Mouse (Mus musculus) embryonic facial prominence, embryonic 11.5 days (tissue): ENCODE data around the gene Taar5. TPM values are rescaled to one million over a fixed set of nuclear protein-coding genes. Genes with fewer than 3 reads are reported as not detected.

Experiments
- ATAC-seq: fragments of 200-750 bp; cut with Nextera tagmentation; replicated peaks from 2 replicates; pipeline ENCODE4 v1.8.0; 2017; ENCODE audit warnings: low read depth; ENCODE audit not compliant: insufficient number of reproducible peaks, low FRiP score, low TSS enrichment
- DNase-seq: peaks from one replicate; pipeline ENCODE4 v3.0.0-alpha.2; 2015; ENCODE audit warnings: low spot score
- H3K27ac ChIP-seq: fragments of 300-500 bp; sonication (generic); replicated peaks from 2 replicates; pipeline ENCODE4 v1.5.1; 2014; ENCODE audit warnings: mild to moderate bottlenecking, low read depth, low read length, control low read depth
- H3K27me3 ChIP-seq: fragments of 300-500 bp; sonication (generic); 2 replicates; pipeline ENCODE4 v1.6.1; 2014; ENCODE audit warnings: mild to moderate bottlenecking, low read length, moderate library complexity, mixed read lengths; ENCODE audit not compliant: control insufficient read depth, insufficient read depth
- H3K36me3 ChIP-seq: fragments of 300-500 bp; sonication (generic); replicated peaks from 2 replicates; pipeline ENCODE4 v1.6.1; 2014; ENCODE audit warnings: low read depth, mild to moderate bottlenecking, low read length, moderate library complexity, mixed read lengths; ENCODE audit not compliant: control insufficient read depth, insufficient read depth
- H3K4me1 ChIP-seq: fragments of 300-500 bp; sonication (generic); 2 replicates; pipeline ENCODE4 v1.6.1; 2014; ENCODE audit warnings: low read length, mixed read lengths; ENCODE audit not compliant: control insufficient read depth, insufficient read depth
- H3K4me2 ChIP-seq: fragments of 300-500 bp; sonication (generic); 2 replicates; pipeline ENCODE4 v1.6.1; 2014; ENCODE audit warnings: low read depth, mild to moderate bottlenecking, control low read depth, low read length, moderate library complexity
- H3K4me3 ChIP-seq: fragments of 300-500 bp; sonication (generic); 2 replicates; pipeline ENCODE4 v1.5.1; 2014; ENCODE audit warnings: low read depth, low read length, control low read depth
- H3K9ac ChIP-seq: fragments of 300-500 bp; sonication (generic); replicated peaks from 2 replicates; pipeline ENCODE4 v1.6.1; 2014; ENCODE audit warnings: mild to moderate bottlenecking, control low read depth, low read length
- H3K9me3 ChIP-seq: fragments of 300-500 bp; sonication (generic); replicated peaks from 2 replicates; pipeline ENCODE4 v1.6.1; 2016; ENCODE audit warnings: mild to moderate bottlenecking, low read length, inconsistent platforms, mixed read lengths; ENCODE audit not compliant: control insufficient read depth
- WGBS: fragments of 180-500 bp; shearing (Covaris S2); extraction: QIAGEN DNeasy Blood & Tissue Kit; methylation state at CpG from one replicate; pipeline ENCODE4 v1.1.7; 2014; 5-methylcytosine and 5-hydroxymethylcytosine counted together
- polyA plus RNA-seq: library from polyadenylated mRNA; unstranded; fragments of >200 nt; fragmentation: Nextera tagmentation; extraction: Ambion mirVana; gene quantifications from 2 replicates; pipeline ENCODE4 v1.2.1, GENCODE M21; 2014

Taar5 gene
- polyA plus RNA-seq: not detected in 2 replicates

DNA sequence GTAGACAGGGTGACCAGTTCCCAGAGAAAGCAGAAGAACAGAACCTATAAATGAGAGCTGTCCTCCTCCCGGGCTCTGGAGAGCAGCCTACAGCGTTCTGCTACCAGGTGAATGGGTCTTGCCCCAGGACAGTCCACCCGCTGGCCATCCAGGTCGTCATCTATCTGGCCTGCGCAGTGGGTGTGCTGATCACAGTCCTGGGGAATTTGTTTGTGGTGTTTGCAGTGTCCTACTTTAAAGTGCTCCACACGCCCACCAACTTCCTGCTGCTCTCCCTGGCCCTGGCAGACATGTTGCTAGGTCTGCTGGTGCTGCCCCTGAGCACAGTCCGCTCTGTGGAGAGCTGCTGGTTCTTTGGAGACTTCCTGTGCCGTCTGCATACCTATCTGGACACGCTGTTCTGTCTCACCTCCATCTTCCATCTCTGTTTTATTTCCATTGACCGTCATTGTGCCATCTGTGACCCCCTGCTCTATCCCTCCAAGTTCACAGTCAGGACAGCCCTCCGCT lies at the start of gene Taar5:
Taar5 (plus strand) TSS at position 51 of the 510 bp plus-strand sequence.
- no peak within 1 kb of the TSS for H3K4me3 ChIP-seq
- no peaks in the 10 kb centered on the region for H3K9me3 ChIP-seq
- no peaks in the 10 kb centered on the region for H3K36me3 ChIP-seq
- ATAC-seq (no peak), DNase-seq (no peak)
- no peak within 1 kb of the TSS for H3K9ac ChIP-seq
- WGBS: 89% methylated on average over 11 of the region's 11 CpGs
- no peak within 1 kb of the TSS for H3K4me2 ChIP-seq
- H3K4me1 ChIP-seq: no peaks in the 10 kb centered on the region
- H3K27me3 ChIP-seq: no peaks in the 10 kb centered on the region
- H3K27ac ChIP-seq: no peak within 1 kb of the TSS

DNA sequence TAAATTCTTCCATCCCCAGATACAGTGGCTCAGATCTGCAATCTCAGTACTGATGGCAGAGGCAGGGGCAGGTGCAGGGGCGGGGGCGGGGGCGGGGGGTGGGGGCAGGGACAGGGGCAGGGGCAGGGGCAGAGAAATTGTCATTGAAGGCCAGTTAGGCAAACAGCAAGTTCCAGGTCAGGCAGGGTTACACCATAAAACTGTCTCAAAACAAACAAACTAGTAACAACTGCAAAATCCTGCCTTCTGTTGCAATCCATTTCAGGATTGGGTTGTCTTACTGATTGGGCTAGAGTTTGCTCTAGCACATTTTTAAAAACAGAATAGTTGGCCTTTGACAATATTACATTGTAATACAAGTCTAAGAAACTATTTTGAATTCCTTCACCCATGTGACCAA lies 48.0 kb upstream of the Taar5 start:
- 70% methylated on average over 3 of the region's 3 CpGs for WGBS
- no peak overlapping the region for H3K4me3 ChIP-seq
- H3K9ac ChIP-seq: no peak overlapping the region
- H3K36me3 ChIP-seq: no peaks in the 10 kb centered on the region
- no peak overlapping the region for H3K27ac ChIP-seq
- DNase-seq: no peak
- no peaks in the 10 kb centered on the region for H3K27me3 ChIP-seq
- H3K4me2 ChIP-seq: no peak overlapping the region
- H3K4me1 ChIP-seq: no peaks in the 10 kb centered on the region
- no peak for ATAC-seq
- H3K9me3 ChIP-seq: no peaks in the 10 kb centered on the region

DNA sequence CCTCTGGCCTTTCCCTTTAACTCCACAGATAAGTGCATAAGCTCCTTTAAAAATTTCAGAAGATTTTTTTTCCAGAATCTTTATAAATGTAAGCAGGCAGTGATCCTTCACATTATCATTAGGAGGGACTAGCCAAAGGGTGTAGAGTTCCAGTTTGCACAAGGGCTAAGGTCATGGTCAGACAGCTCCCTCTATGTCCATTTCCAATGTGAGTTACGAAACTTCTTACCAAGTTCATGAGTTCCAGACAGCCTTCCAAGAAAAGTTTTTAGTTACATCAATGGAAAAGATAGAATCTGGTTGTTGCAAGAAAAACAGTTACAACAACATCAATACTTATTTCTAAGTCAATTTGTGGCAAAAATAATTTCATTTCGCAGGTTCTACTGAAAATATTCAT lies 46.6 kb upstream of the Taar5 start:
- DNase-seq (no peak), ATAC-seq (no peak)
- Histone ChIP-seq H3K4me1 (no peaks in the 10 kb centered on the region), H3K27ac (no peak overlapping the region), H3K36me3 (no peaks in the 10 kb centered on the region), H3K27me3 (no peaks in the 10 kb centered on the region), H3K4me2 (no peak overlapping the region), H3K4me3 (no peak overlapping the region), H3K9me3 (no peaks in the 10 kb centered on the region), H3K9ac (no peak overlapping the region)
- WGBS: 79% methylated on average over 2 of the region's 2 CpGs

- no peaks in the 10 kb centered on the region for H3K27me3 ChIP-seq
- 42% methylated on average over 4 of the region's 4 CpGs for WGBS
- no peak overlapping the region for H3K27ac ChIP-seq
- no peaks in the 10 kb centered on the region for H3K9me3 ChIP-seq
- no peak overlapping the region for H3K4me3 ChIP-seq
- no peaks in the 10 kb centered on the region for H3K36me3 ChIP-seq
- H3K4me1 ChIP-seq: no peaks in the 10 kb centered on the region
- H3K4me2 ChIP-seq: no peak overlapping the region
- H3K9ac ChIP-seq: no peak overlapping the region
- ATAC-seq (no peak), DNase-seq (no peak)
Measured at GRCm38 (mm10) chr10:23937613-23938012, 32.9 kb upstream of the Taar5 start.

- Histone ChIP-seq H3K9me3 (no peaks in the 10 kb centered on the region), H3K4me2 (no peak within 1 kb of the TSS), H3K27ac (no peak within 1 kb of the TSS), H3K4me1 (no peaks in the 10 kb centered on the region), H3K9ac (no peak within 1 kb of the TSS), H3K4me3 (no peak within 1 kb of the TSS), H3K36me3 (no peaks in the 10 kb centered on the region), H3K27me3 (no peaks in the 10 kb centered on the region)
- DNase-seq (no peak), ATAC-seq (no peak)
- WGBS: 58% methylated on average over 6 of the region's 6 CpGs
Measured at GRCm38 (mm10) chr10:23938312-23938711, 32.2 kb upstream of the Taar5 start, which contains the start of gene Taar2. Gene Taar2, plus strand, starts transcription at chr10:23938572.

- no peak overlapping the region for H3K4me2 ChIP-seq
- H3K4me3 ChIP-seq: no peak overlapping the region
- H3K27me3 ChIP-seq: no peaks in the 10 kb centered on the region
- ATAC-seq: no peak
- no peak overlapping the region for H3K27ac ChIP-seq
- 78% methylated on average over 5 of the region's 5 CpGs for WGBS
- no peak overlapping the region for H3K9ac ChIP-seq
- DNase-seq: peak; percentile 10
- no peaks in the 10 kb centered on the region for H3K4me1 ChIP-seq
- no peaks in the 10 kb centered on the region for H3K9me3 ChIP-seq
- H3K36me3 ChIP-seq: no peaks in the 10 kb centered on the region
Measured at GRCm38 (mm10) chr10:23942465-23942864, 28.0 kb upstream of the Taar5 start.

DNA sequence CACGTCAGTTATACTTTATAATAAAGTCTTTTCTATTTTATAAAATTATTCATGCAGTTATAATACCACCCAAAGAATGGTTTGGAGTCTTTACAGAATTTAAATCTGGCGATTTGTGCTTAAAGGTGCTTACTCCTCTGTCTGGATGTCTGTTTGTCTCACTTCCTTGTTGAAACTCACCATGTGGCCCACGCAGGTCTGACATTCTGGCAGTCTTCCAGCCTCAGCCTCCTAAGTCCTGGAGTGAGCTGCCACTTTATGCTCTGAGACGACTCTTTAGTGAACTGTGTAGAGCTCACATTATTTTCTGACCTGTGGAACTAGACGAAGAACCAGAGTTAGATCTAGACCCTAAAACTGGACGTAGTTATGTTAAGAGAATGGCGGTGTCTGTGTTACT lies 22.5 kb upstream of the Taar5 start:
- H3K4me3 ChIP-seq: no peak overlapping the region
- DNase-seq (no peak), ATAC-seq (no peak)
- WGBS: 77% methylated on average over 7 of the region's 7 CpGs
- H3K27ac ChIP-seq: no peak overlapping the region
- no peaks in the 10 kb centered on the region for H3K27me3 ChIP-seq
- H3K4me1 ChIP-seq: no peaks in the 10 kb centered on the region
- H3K9ac ChIP-seq: no peak overlapping the region
- no peak overlapping the region for H3K4me2 ChIP-seq
- H3K36me3 ChIP-seq: no peaks in the 10 kb centered on the region
- H3K9me3 ChIP-seq: no peaks in the 10 kb centered on the region

- Histone ChIP-seq H3K36me3 (no peaks in the 10 kb centered on the region), H3K4me3 (no peak within 1 kb of the TSS), H3K9ac (no peak within 1 kb of the TSS), H3K4me2 (no peak within 1 kb of the TSS), H3K27me3 (no peaks in the 10 kb centered on the region), H3K4me1 (no peaks in the 10 kb centered on the region), H3K9me3 (no peaks in the 10 kb centered on the region), H3K27ac (no peak within 1 kb of the TSS)
- ATAC-seq (no peak), DNase-seq (no peak)
- 85% methylated on average over 16 of the region's 16 CpGs for WGBS
Measured at GRCm38 (mm10) chr10:23949508-23950005, 20.9 kb upstream of the Taar5 start, which contains the start of gene Taar3. Gene Taar3, plus strand, starts transcription at chr10:23949558.
